Mouse (Mus musculus) small intestine, adult 2 months (tissue): ENCODE data around the gene Ppp1r16b. TPM values are rescaled to one million over a fixed set of nuclear protein-coding genes. Genes with fewer than 3 reads are reported as not detected.

Experiments
- H3K27ac ChIP-seq: fragments of 200-500 bp; 2 replicates; pipeline ENCODE4 v1.5.1; 2012; ENCODE audit warnings: low read depth, low read length, control low read depth, inconsistent platforms; ENCODE audit not compliant: insufficient read depth
- H3K27me3 ChIP-seq: fragments of 200-500 bp; 2 replicates; pipeline ENCODE4 v1.6.1; 2012; ENCODE audit warnings: mild to moderate bottlenecking, moderate library complexity, low read length, inconsistent platforms; ENCODE audit not compliant: control insufficient read depth, insufficient read depth
- H3K36me3 ChIP-seq: fragments of 200-500 bp; 2 replicates; pipeline ENCODE4 v1.6.1; 2012; ENCODE audit warnings: mild to moderate bottlenecking, low read length, control low read depth, inconsistent platforms; ENCODE audit not compliant: control insufficient read depth, insufficient read depth
- H3K4me1 ChIP-seq: fragments of 200-500 bp; 2 replicates; pipeline ENCODE4 v1.6.1; 2012; ENCODE audit warnings: low read length, inconsistent platforms, mixed read lengths; ENCODE audit not compliant: control insufficient read depth, insufficient read depth, insufficient read length
- H3K4me3 ChIP-seq: fragments of 200-500 bp; 2 replicates; pipeline ENCODE4 v1.5.1; 2012; ENCODE audit warnings: low read depth, mild to moderate bottlenecking, control low read depth, inconsistent platforms, low read length, moderate library complexity
- CTCF ChIP-seq: fragments of 200-500 bp; IDR thresholded peaks from 2 replicates; pipeline ENCODE4 v1.5.1; 2012; ENCODE audit warnings: low read depth, mild to moderate bottlenecking, control low read depth, inconsistent platforms, low read length, moderate library complexity, mixed read lengths; ENCODE audit not compliant: insufficient replicate concordance, insufficient read length; ENCODE audit errors: extremely low read depth
- POLR2A ChIP-seq: fragments of 200-500 bp; IDR thresholded peaks from 2 replicates; pipeline ENCODE4 v1.6.1; 2012; ENCODE audit warnings: low read depth, mild to moderate bottlenecking, control low read depth, inconsistent platforms, low read length, moderate library complexity
- WGBS: fragments of 180-500 bp; shearing (Covaris S2); methylation state at CpG from one replicate; pipeline ENCODE4 v1.1.7; 2018; 5-methylcytosine and 5-hydroxymethylcytosine counted together
- polyA plus RNA-seq: library from polyadenylated mRNA; depleted of rRNA; stranded (reverse); fragments of >200 nt; gene quantifications from 2 replicates; pipeline ENCODE4 v1.2.3, GENCODE M21; 2012; rRNA removed

Ppp1r16b gene
- polyA plus RNA-seq, 1 experiment = 3.9 TPM

DNA sequence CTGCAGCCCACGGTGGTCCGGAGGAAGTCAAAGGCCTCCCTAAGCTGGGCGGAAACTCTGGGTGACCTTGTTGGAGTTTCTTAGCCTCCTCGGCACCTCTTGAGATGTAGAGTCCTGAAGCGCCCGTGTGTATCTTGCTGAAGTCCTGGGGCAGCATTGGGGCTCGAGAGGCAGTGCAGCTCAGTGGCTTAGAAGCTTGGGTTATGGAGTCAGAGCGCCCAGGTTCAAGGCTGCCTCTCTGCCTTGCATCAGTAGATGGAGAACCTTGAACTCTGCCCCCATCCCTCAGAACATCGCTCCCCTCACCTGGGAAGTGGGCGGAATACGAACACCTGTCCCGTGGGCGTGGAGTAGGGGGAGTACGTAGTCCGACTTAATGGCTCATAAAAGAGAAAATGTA is 129.8 kb downstream of the Ppp1r16b start:
- Histone ChIP-seq H3K4me3 (peak overlapping the region; percentile 92), H3K4me1 (peaks cover 5% of the 10 kb centered on the region; the same call in 1 of the 2 replicates), H3K36me3 (peaks cover 2% of the 10 kb centered on the region; the same call in 1 of the 2 replicates), H3K27ac (peak overlapping the region; percentile 78), H3K27me3 (no peaks in the 10 kb centered on the region)
- TF ChIP-seq POLR2A = no peak
- no peak for TF ChIP-seq CTCF
- WGBS = 3% methylated on average over 15 of the region's 15 CpGs

DNA sequence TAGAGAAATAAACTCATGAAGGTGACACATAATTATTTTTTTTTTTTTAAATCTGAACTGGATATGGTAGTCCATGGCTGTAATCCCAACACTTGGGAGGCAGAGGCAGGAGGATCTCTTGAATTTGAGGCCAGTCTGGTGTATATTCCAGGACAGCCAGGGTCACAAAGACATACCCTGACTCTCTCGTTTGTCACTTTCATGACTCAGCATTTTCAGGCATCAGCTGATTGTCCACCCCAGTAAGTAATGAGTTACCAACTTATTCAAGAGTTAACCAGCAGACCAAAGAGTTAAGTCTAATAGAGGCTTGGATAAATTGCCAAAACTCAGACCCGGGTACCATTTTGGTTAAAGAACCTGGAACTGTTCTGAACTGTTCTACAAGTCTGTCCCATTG is 130.7 kb downstream of the Ppp1r16b start:
- TF ChIP-seq CTCF (no peak), POLR2A (no peak)
- no peak overlapping the region for H3K27ac ChIP-seq
- peaks cover 2% of the 10 kb centered on the region; the same call in 1 of the 2 replicates for H3K36me3 ChIP-seq
- WGBS = 77% methylated on average over 2 of the region's 2 CpGs
- peaks cover 5% of the 10 kb centered on the region; the same call in 1 of the 2 replicates for H3K4me1 ChIP-seq
- H3K4me3 ChIP-seq = no peak overlapping the region
- H3K27me3 ChIP-seq = no peaks in the 10 kb centered on the region

DNA sequence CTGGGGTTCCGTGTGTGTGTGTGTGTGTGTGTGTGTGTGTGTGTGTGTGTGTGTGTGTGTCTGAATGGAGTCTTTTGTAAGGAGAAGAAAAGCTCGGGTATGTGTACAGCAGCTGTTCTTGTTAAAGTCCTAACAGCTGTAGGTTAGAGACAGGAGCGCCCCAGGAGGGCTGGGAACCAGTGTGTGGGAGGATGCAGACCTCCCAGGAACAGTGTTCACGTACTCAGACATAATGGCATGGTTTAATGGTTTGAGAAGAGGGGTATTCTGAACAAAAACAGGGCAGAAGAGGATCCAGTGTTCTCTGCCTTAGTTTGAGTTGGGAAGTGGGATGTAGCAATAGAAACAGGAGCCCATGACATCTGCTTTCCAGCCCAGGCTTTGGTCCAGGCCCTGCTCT is 134.1 kb downstream of the Ppp1r16b start:
- 76% methylated on average over 4 of the region's 4 CpGs for WGBS
- no peak overlapping the region for H3K4me3 ChIP-seq
- no peaks in the 10 kb centered on the region for H3K27me3 ChIP-seq
- no peak for TF ChIP-seq CTCF
- TF ChIP-seq POLR2A = no peak
- peaks cover 12% of the 10 kb centered on the region for H3K4me1 ChIP-seq
- no peak overlapping the region for H3K27ac ChIP-seq
- H3K36me3 ChIP-seq = peaks cover 16% of the 10 kb centered on the region

DNA sequence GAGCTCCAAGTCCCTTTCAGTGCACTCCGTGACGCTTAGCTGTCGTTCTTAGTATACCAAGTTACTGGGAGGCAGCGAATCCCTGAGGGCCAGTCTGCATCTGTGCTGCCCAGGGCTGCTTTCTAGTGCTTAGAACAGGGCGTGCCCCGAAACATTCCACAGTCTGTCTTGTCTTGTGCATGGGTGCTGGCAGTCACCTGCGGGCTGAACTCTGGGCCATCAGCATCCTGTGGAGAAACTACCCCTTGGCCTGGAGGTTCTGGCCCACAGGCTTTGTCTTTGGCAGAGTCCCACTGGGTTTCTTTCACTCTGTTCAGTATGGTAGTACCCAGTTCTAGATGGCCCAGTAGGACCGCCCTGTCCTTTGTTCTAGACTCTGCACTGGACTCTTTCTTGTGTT is 135.6 kb downstream of the Ppp1r16b start:
- TF ChIP-seq CTCF = no peak
- TF ChIP-seq POLR2A = no peak
- Histone ChIP-seq H3K4me1 (peaks cover 7% of the 10 kb centered on the region), H3K4me3 (no peak overlapping the region), H3K27me3 (no peaks in the 10 kb centered on the region), H3K36me3 (peaks cover 16% of the 10 kb centered on the region), H3K27ac (no peak overlapping the region)
- 99% methylated on average over 8 of the region's 8 CpGs for WGBS

DNA sequence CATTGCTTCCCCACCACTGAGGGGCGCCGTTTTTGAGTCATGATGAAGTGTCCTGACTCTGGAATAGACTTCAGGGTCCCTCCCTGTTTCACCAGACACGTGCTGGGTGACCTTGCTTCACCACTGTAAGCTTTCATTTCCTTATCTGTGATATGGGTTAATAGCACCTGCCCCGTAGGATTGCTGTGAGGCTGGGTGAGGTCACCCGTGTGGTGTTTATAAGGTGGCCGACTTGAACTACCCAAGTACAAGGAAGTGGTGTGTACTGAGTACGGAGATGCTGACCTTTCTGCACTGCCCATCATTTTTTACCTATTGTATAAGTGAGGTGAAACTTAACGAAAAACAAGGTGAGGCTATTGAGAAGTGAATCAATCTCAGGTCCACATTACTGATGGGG is 138.4 kb downstream of the Ppp1r16b start:
- peaks cover 21% of the 10 kb centered on the region for H3K36me3 ChIP-seq
- no peak overlapping the region for H3K27ac ChIP-seq
- no peak overlapping the region for H3K4me3 ChIP-seq
- TF ChIP-seq CTCF = no peak
- no peak for TF ChIP-seq POLR2A
- 36% methylated on average over 8 of the region's 8 CpGs for WGBS
- H3K27me3 ChIP-seq = no peaks in the 10 kb centered on the region
- peaks cover 7% of the 10 kb centered on the region for H3K4me1 ChIP-seq

DNA sequence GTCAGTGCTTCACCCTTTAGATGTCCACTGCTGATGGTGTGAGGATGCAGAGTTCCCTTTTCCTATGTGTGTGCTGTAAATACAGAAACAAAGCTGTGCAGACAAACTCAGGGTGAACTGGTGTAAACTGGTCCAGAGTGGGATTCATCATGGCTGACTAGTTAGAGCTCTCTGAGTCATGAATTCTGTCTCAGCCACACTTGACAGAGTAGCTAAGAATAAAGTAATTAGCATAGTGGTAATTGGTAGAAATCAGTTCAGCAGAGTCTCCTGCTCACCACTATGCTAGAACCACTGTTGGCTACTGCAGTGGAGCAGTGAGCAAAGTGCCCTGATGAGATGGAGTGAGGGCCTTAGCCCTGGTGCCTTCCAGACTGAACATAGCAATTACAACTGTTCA is 150.5 kb downstream of the Ppp1r16b start:
- Histone ChIP-seq H3K27ac (no peak overlapping the region), H3K4me3 (no peak overlapping the region), H3K4me1 (no peaks in the 10 kb centered on the region), H3K27me3 (no peaks in the 10 kb centered on the region), H3K36me3 (peaks cover 40% of the 10 kb centered on the region)
- TF ChIP-seq POLR2A (no peak), CTCF (no peak)

Other genes starting within 250 kb of the Ppp1r16b start
- 0.33 and 0.56 TPM in 2 replicates for gene Adig, start 162.8 kb upstream of the Ppp1r16b start, polyA plus RNA-seq
- gene Arhgap40, start 152.6 kb upstream of the Ppp1r16b start, polyA plus RNA-seq = 1.1 TPM in 1 of 2 replicates, not detected in the other
- not detected in 2 replicates for gene Slc32a1, start 54.6 kb upstream of the Ppp1r16b start, polyA plus RNA-seq
- gene Actr5, start 40.5 kb upstream of the Ppp1r16b start, polyA plus RNA-seq = 5.5 and 7.7 TPM in 2 replicates
- 14.0 and 21.3 TPM in 2 replicates for gene Fam83d, start 102.7 kb downstream of the Ppp1r16b start, polyA plus RNA-seq
- 7.5 and 16.4 TPM in 2 replicates for gene Dhx35, start 129.4 kb downstream of the Ppp1r16b start, polyA plus RNA-seq